ENCODE assay signal across 19 mouse cellular contexts in the genomic region with DNA sequence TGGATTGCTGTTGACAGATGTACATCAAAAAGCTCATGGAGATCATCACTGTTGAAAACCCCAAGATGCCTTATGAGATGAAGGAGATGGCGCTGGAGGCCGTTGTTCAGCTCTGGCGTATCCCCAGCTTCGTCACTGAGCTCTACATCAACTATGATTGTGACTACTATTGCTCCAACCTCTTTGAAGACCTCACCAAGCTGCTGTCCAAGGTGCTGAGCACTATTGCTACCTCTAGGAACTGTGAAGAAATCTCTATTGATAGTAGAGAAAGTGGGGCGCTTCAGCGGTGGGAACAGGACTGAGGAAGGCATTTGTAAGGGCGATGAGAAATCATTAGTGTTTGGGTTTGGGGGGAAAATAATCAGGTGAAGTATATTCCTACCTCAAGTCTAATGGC. TPM values are rescaled to one million over a fixed set of nuclear protein-coding genes. Genes with fewer than 3 reads are reported as not detected.
DNase-seq lines count a peak whose midpoint lies in the region; ATAC-seq lines count a peak whose summit lies in the region.
"Had no signal": no experiment of that assay in that cellular context is flagged by ENCODE, and none has a peak within 500 bp of the region (broad histone marks: within the 10 kb centered on the region; RNA-seq: fewer than 3 reads in every experiment).

No protein-coding gene starts in this region.

- H3K9me3 ChIP-seq in hindbrain, embryonic 11.5 days (ENCODE audit: control insufficient read depth, low read length): no peaks in the 10 kb centered on the region
- H3K9me3 ChIP-seq in heart, embryonic 11.5 days (replicated peaks; ENCODE audit: control insufficient read depth, low read length): no peaks in the 10 kb centered on the region
- H3K9me3 ChIP-seq: forebrain, embryonic 15.5 days; heart, embryonic 13.5 days; midbrain, embryonic 12.5 days had no signal

- no peak overlapping the region for H3K9ac ChIP-seq in hindbrain, embryonic 11.5 days (ENCODE audit: low read depth, low read length)
- no peak overlapping the region for H3K9ac ChIP-seq in heart, embryonic 11.5 days (ENCODE audit: low read depth, low read length)
- H3K9ac ChIP-seq: forebrain, embryonic 15.5 days; heart, embryonic 13.5 days; liver, postnatal 0 days; midbrain, embryonic 12.5 days had no signal

- H3K4me2 ChIP-seq in hindbrain, embryonic 11.5 days (replicated peaks; ENCODE audit: low read depth, low read length): no peak overlapping the region
- H3K4me2 ChIP-seq in heart, embryonic 11.5 days: no peak overlapping the region
- H3K4me2 ChIP-seq: forebrain, embryonic 15.5 days; heart, embryonic 13.5 days; midbrain, embryonic 12.5 days had no signal

- H3K36me3 ChIP-seq in hindbrain, embryonic 11.5 days (ENCODE audit: control insufficient read depth, insufficient read depth, low read length): peaks cover 12% of the 10 kb centered on the region
- peaks cover 52% of the 10 kb centered on the region for H3K36me3 ChIP-seq in heart, embryonic 11.5 days (ENCODE audit: control insufficient read depth, insufficient read depth, low read length)

- no peaks in the 10 kb centered on the region for H3K4me1 ChIP-seq in hindbrain, embryonic 11.5 days (replicated peaks; ENCODE audit: control insufficient read depth, insufficient read depth, low read length)
- no peaks in the 10 kb centered on the region for H3K4me1 ChIP-seq in heart, embryonic 11.5 days (ENCODE audit: control insufficient read depth, insufficient read depth, low read length)
- H3K4me1 ChIP-seq: forebrain, embryonic 15.5 days; heart, embryonic 13.5 days; midbrain, embryonic 12.5 days had no signal

- H3K4me3 ChIP-seq in hindbrain, embryonic 11.5 days (ENCODE audit: low read depth, low read length): no peak overlapping the region
- no peak overlapping the region for H3K4me3 ChIP-seq in heart, embryonic 11.5 days (ENCODE audit: low read depth, low read length)
- H3K4me3 ChIP-seq: erythroblast, embryonic 14.5 days; forebrain, embryonic 15.5 days; heart, embryonic 13.5 days; layer of hippocampus, adult 2 months; midbrain, embryonic 12.5 days had no signal

- H3K27ac ChIP-seq in hindbrain, embryonic 11.5 days (ENCODE audit: low read depth, low read length): no peak overlapping the region
- no peak overlapping the region for H3K27ac ChIP-seq in heart, embryonic 11.5 days (ENCODE audit: low read depth, low read length)
- H3K27ac ChIP-seq: forebrain, embryonic 15.5 days; heart, embryonic 13.5 days; layer of hippocampus, adult 2 months; midbrain, embryonic 12.5 days had no signal

- H3K27me3 ChIP-seq in hindbrain, embryonic 11.5 days (ENCODE audit: control insufficient read depth, insufficient read depth, low read length): no peaks in the 10 kb centered on the region
- no peaks in the 10 kb centered on the region for H3K27me3 ChIP-seq in heart, embryonic 11.5 days (ENCODE audit: control insufficient read depth, insufficient read depth, low read length)
- H3K27me3 ChIP-seq: forebrain, embryonic 15.5 days; heart, embryonic 13.5 days; midbrain, embryonic 12.5 days had no signal

- peak; percentile 29 to 30 for DNase-seq in kidney, postnatal 4 days
- DNase-seq in kidney, postnatal 25 days: no peak
- DNase-seq in ES-CJ7 (ENCODE audit: low read depth, low spot score) (peak; percentile 18), adipocyte (ENCODE audit: low spot score) (peak; percentile 24)
- DNase-seq in hindbrain, embryonic 11.5 days (ENCODE audit: low spot score): no peak
- DNase-seq: adrenal gland, postnatal 25 days; cerebellum, adult 9-10 months; heart, postnatal 36 days; liver, postnatal 0 days; lung, postnatal 36 days; retina, postnatal 1 day had no signal

- WGBS in hindbrain, embryonic 11.5 days: 92% methylated on average over 7 of the region's 7 CpGs
- 81% methylated on average over 7 of the region's 7 CpGs for WGBS in heart, embryonic 11.5 days (ENCODE audit: insufficient replicate concordance)

- 0 out of 2 replicates have a peak, but pooled peaks have one; percentile 26 for ATAC-seq in megakaryocyte progenitor cell, adult 5-6 weeks (replicated peaks; ENCODE audit: poor library complexity)
- ATAC-seq in hindbrain, embryonic 11.5 days (ENCODE audit: low FRiP score): no peak
- ATAC-seq in heart, embryonic 11.5 days (replicated peaks; ENCODE audit: insufficient number of reproducible peaks, low FRiP score, low TSS enrichment): no peak
- ATAC-seq: activated CD4-positive, CD25-positive, alpha-beta regulatory T cell, adult 4 months; forebrain, embryonic 15.5 days; liver, postnatal 0 days had no signal

RNA-seq across cellular contexts. Expression of a gene that starts 39.4 kb away (rescaled TPM):
- total RNA-seq in megakaryocyte progenitor cell, adult 5-6 weeks (2015): 4.7 and 5.5 TPM in 2 replicates
- 4.0 and 5.0 TPM in 2 replicates for total RNA-seq in megakaryocyte progenitor cell, adult 5-6 weeks (2017)
- 2.7 and 4.6 TPM in 2 replicates for polyA plus RNA-seq in hindbrain, embryonic 11.5 days (2014; fragmentation: Nextera tagmentation; extraction: Ambion mirVana)
- 6.8 and 7.3 TPM in 2 replicates for polyA plus RNA-seq in heart, embryonic 11.5 days (2014; fragmentation: Nextera tagmentation; extraction: Ambion mirVana)

Comparison
In these comparisons a context has a peak if more than half of its experiments do, and no peak if none do; other contexts are left out.
1. DNase-seq: peak in kidney, postnatal 4 days (2 of 2), ES-CJ7 (single experiment) and adipocyte (single experiment); none in kidney, postnatal 25 days (0 of 2) and hindbrain, embryonic 11.5 days (single experiment).